Mouse (Mus musculus): ENCODE measurements around the gene Osbpl6. TPM values are rescaled to one million over a fixed set of nuclear protein-coding genes. Genes with fewer than 3 reads are reported as not detected.

Gene Osbpl6
- total RNA-seq, 4 experiments from 2014 or later = 42.5 to 46.5 (median 44.2) TPM

- DNase-seq (ENCODE audit: low spot score in 2 of 2) = no peak
Measured at GRCm38 (mm10) chr2:76418142-76418518, 11.8 kb downstream of the Osbpl6 start.

GRCm38 (mm10) chr2:76421411-76421924, 15.2 kb downstream of the Osbpl6 start:
- DNase-seq (ENCODE audit: low spot score in 2 of 2) = no peak

- no peak for DNase-seq (ENCODE audit: low spot score in 2 of 2)
Measured at GRCm38 (mm10) chr2:76426816-76427215, 20.5 kb downstream of the Osbpl6 start.

GRCm38 (mm10) chr2:76429318-76429717, 23.0 kb downstream of the Osbpl6 start:
- no peak for DNase-seq (ENCODE audit: low spot score in 2 of 2)

GRCm38 (mm10) chr2:76429855-76430254, 23.5 kb downstream of the Osbpl6 start:
- DNase-seq (ENCODE audit: low spot score in 2 of 2) = no peak

- DNase-seq (ENCODE audit: low spot score in 2 of 2) = no peak
Measured at GRCm38 (mm10) chr2:76430539-76430938, 24.2 kb downstream of the Osbpl6 start.

GRCm38 (mm10) chr2:76434224-76434623, 27.9 kb downstream of the Osbpl6 start:
- DNase-seq (ENCODE audit: low spot score in 2 of 2) = no peak

- no peak for DNase-seq (ENCODE audit: low spot score in 2 of 2)
Measured at GRCm38 (mm10) chr2:76435667-76436239, 29.4 kb downstream of the Osbpl6 start.

GRCm38 (mm10) chr2:76437372-76437771, 31.1 kb downstream of the Osbpl6 start:
- no peak for DNase-seq (ENCODE audit: low spot score in 2 of 2)

- DNase-seq (ENCODE audit: low spot score in 2 of 2) = no peak
Measured at GRCm38 (mm10) chr2:76439540-76439939, 33.2 kb downstream of the Osbpl6 start.

GRCm38 (mm10) chr2:76442086-76442485, 35.8 kb downstream of the Osbpl6 start:
- no peak for DNase-seq (ENCODE audit: low spot score in 2 of 2)

GRCm38 (mm10) chr2:76449836-76450355, 43.6 kb downstream of the Osbpl6 start:
- DNase-seq (ENCODE audit: low spot score in 2 of 2) = no peak

- DNase-seq (ENCODE audit: low spot score in 2 of 2) = no peak
Measured at GRCm38 (mm10) chr2:76466723-76467122, 60.4 kb downstream of the Osbpl6 start.

GRCm38 (mm10) chr2:76468204-76468603, 61.9 kb downstream of the Osbpl6 start:
- DNase-seq (ENCODE audit: low spot score in 2 of 2) = peak in 1 of 2 experiments; percentile 61

GRCm38 (mm10) chr2:76469091-76469750, 62.9 kb downstream of the Osbpl6 start:
- DNase-seq (ENCODE audit: low spot score in 2 of 2) = no peak

- no peak for DNase-seq (ENCODE audit: low spot score in 2 of 2)
Measured at GRCm38 (mm10) chr2:76469751-76470099, 63.4 kb downstream of the Osbpl6 start.

- DNase-seq (ENCODE audit: low spot score in 2 of 2) = peak in 1 of 2 experiments; percentile 34
Measured at GRCm38 (mm10) chr2:76470391-76470790, 64.1 kb downstream of the Osbpl6 start.

- no peak for DNase-seq (ENCODE audit: low spot score in 2 of 2)
Measured at GRCm38 (mm10) chr2:76475788-76476187, 69.5 kb downstream of the Osbpl6 start.

- DNase-seq (ENCODE audit: low spot score in 2 of 2) = no peak
Measured at GRCm38 (mm10) chr2:76488764-76489163, 82.5 kb downstream of the Osbpl6 start.

- no peak for DNase-seq (ENCODE audit: low spot score in 2 of 2)
Measured at GRCm38 (mm10) chr2:76490198-76490597, 83.9 kb downstream of the Osbpl6 start.

- no peak for DNase-seq (ENCODE audit: low spot score in 2 of 2)
Measured at GRCm38 (mm10) chr2:76491371-76491770, 85.1 kb downstream of the Osbpl6 start.

GRCm38 (mm10) chr2:76492224-76492623, 85.9 kb downstream of the Osbpl6 start:
- DNase-seq (ENCODE audit: low spot score in 2 of 2) = no peak
